Mouse (Mus musculus): ENCODE data around the gene Gbgt1. TPM values are rescaled to one million over a fixed set of nuclear protein-coding genes. Genes with fewer than 3 reads are reported as not detected.

Gbgt1 gene
- polyA plus RNA-seq, 1 experiment from 2014 or later = 0.32 TPM

DNA sequence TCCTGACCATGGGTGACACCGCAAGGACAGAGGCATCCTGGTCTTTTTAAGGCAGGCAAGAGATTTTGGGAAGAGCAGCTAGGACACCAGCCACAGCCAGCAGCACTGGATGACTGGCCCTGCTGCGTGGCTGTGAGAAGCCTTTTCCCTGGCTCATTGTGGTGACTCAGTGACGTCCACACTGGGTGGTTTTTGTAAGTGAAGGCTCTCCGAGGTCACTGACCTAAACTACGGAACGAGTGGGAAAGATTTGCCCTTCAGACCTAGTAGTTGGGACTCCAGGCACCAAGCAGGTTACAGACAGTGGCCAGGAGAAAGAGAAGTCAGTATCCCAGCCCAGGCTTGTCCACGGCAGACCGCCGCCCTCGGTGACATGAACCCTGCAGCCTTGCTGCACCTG, 27.7 kb downstream of the Gbgt1 start:
- Histone ChIP-seq H3K27me3 (no peaks in the 10 kb centered on the region), H3K9ac (no peak overlapping the region), H3K4me2 (no peak overlapping the region), H3K4me3 (replicated peaks) (no peak overlapping the region), H3K27ac (peak overlapping the region; percentile 89), H3K9me3 (no peaks in the 10 kb centered on the region), H3K4me1 (peaks cover 67% of the 10 kb centered on the region), H3K36me3 (replicated peaks) (no peaks in the 10 kb centered on the region; the same call in 1 of the 2 replicates)
- WGBS = 78% methylated on average over 10 of the region's 10 CpGs
- no peak for ATAC-seq (ENCODE audit: low FRiP score)

DNA sequence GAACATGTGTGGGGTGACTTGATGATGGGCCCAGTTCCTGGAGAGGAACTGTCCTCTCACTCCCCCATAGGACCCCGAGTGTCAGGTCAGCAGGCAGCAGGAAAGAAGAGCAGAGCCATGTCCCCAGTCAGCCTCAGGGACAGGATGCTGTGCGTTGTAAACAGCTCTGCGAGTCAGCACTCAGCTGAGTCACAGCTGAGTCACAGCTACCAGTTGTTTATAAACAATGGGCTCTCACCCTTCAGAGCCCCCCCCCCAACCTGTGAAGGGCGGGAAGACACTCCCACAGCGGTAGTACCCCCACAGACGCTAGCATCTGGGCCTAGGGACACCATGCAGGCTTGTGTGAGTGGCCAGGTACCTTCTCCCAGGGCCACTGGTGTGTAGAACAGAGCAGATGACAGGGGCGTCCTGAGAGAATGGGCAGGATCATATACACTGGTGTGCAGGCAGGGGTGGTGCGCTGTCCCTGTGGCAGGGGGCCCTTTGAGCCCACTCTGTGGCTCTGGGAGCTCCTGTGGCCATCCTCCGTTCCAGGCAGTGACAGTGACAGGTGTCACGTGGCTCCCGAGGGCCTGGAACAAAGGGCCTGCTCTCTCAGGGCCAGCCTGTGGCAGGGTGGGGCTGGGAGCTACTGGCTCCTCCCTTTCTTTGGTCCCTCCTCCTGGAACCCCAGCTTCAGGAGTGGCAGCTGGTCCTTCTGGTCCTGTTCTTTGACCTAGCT, 28.7 kb downstream of the Gbgt1 start:
- no peaks in the 10 kb centered on the region for H3K27me3 ChIP-seq
- peak overlapping the region; percentile 89 for H3K27ac ChIP-seq
- peaks cover 70% of the 10 kb centered on the region for H3K4me1 ChIP-seq
- ATAC-seq (ENCODE audit: low FRiP score) = peak; percentile 80
- H3K4me2 ChIP-seq = peak overlapping the region; percentile 30
- no peak overlapping the region for H3K4me3 ChIP-seq (replicated peaks)
- H3K36me3 ChIP-seq (replicated peaks) = no peaks in the 10 kb centered on the region
- H3K9me3 ChIP-seq = no peaks in the 10 kb centered on the region
- peak overlapping the region; percentile 45 for H3K9ac ChIP-seq
- WGBS = 14% methylated on average over 11 of the region's 11 CpGs

GRCm38 (mm10) chr2:28525943-28526876, 29.5 kb downstream of the Gbgt1 start:
- peak overlapping the region; percentile 30; the same call in 1 of the 2 replicates for H3K4me2 ChIP-seq
- H3K27me3 ChIP-seq = no peaks in the 10 kb centered on the region
- H3K36me3 ChIP-seq (replicated peaks) = no peaks in the 10 kb centered on the region
- H3K9ac ChIP-seq = peak overlapping the region; percentile 45
- ATAC-seq (ENCODE audit: low FRiP score) = peak; percentile 32; the same call in 1 of the 2 replicates
- peak overlapping the region; percentile 89 for H3K27ac ChIP-seq
- H3K4me1 ChIP-seq = peaks cover 76% of the 10 kb centered on the region
- 44% methylated on average over 12 of the region's 12 CpGs for WGBS
- H3K9me3 ChIP-seq = no peaks in the 10 kb centered on the region
- H3K4me3 ChIP-seq (replicated peaks) = no peak overlapping the region

- 87% methylated on average over 20 of the region's 20 CpGs for WGBS
- H3K27ac ChIP-seq = no peak overlapping the region
- no peaks in the 10 kb centered on the region for H3K9me3 ChIP-seq
- no peak overlapping the region for H3K9ac ChIP-seq
- no peak for ATAC-seq (ENCODE audit: low FRiP score)
- H3K4me2 ChIP-seq = no peak overlapping the region
- no peaks in the 10 kb centered on the region for H3K36me3 ChIP-seq (replicated peaks)
- no peaks in the 10 kb centered on the region for H3K27me3 ChIP-seq
- peaks cover 85% of the 10 kb centered on the region for H3K4me1 ChIP-seq
- H3K4me3 ChIP-seq (replicated peaks) = no peak overlapping the region
These were observed 31.0 kb downstream of the Gbgt1 start for GRCm38 (mm10) chr2:28527436-28528353.

- Histone ChIP-seq H3K4me1 (peaks cover 90% of the 10 kb centered on the region), H3K36me3 (replicated peaks) (no peaks in the 10 kb centered on the region), H3K9ac (0 out of 2 replicates have a peak overlapping the region, but pooled peaks have one; percentile 2), H3K4me2 (no peak overlapping the region), H3K27ac (no peak overlapping the region), H3K9me3 (no peaks in the 10 kb centered on the region), H3K4me3 (replicated peaks) (no peak overlapping the region), H3K27me3 (no peaks in the 10 kb centered on the region)
- no peak for ATAC-seq (ENCODE audit: low FRiP score)
- WGBS = 88% methylated on average over 7 of the region's 7 CpGs
These were observed 31.7 kb downstream of the Gbgt1 start for GRCm38 (mm10) chr2:28528354-28528730.

- peaks cover 91% of the 10 kb centered on the region for H3K4me1 ChIP-seq
- H3K27me3 ChIP-seq = no peaks in the 10 kb centered on the region
- no peaks in the 10 kb centered on the region for H3K36me3 ChIP-seq (replicated peaks)
- no peak for ATAC-seq (ENCODE audit: low FRiP score)
- H3K4me2 ChIP-seq = no peak overlapping the region
- no peak overlapping the region for H3K27ac ChIP-seq
- H3K4me3 ChIP-seq (replicated peaks) = no peak overlapping the region
- H3K9me3 ChIP-seq = no peaks in the 10 kb centered on the region
- no peak overlapping the region for H3K9ac ChIP-seq
- WGBS = 68% methylated on average over 4 of the region's 4 CpGs
These were observed 33.2 kb downstream of the Gbgt1 start for GRCm38 (mm10) chr2:28529856-28530255.

DNA sequence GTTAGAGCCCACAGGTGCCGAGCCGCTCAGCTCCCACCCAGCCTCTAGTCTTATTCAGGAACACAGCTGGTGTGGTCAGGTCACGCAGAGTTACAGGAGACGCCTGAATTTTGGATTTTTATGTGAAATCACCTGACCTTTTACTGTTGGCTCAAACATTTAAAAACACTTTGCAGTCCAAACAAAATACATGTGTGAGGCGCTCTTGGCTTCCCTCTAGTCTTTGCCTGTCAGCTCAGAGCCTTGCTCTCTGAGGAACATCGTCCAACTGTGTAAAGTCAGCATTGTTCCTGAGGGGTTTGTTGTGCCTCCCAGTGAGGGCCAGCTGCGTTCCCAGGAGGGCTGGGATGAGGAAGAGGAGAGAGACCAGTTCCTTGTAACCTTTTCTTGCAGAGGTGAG, 33.6 kb downstream of the Gbgt1 start:
- no peaks in the 10 kb centered on the region for H3K36me3 ChIP-seq (replicated peaks)
- ATAC-seq (ENCODE audit: low FRiP score) = no peak
- H3K4me3 ChIP-seq (replicated peaks) = no peak overlapping the region
- H3K9me3 ChIP-seq = no peaks in the 10 kb centered on the region
- no peak overlapping the region for H3K27ac ChIP-seq
- H3K9ac ChIP-seq = no peak overlapping the region; the same call in 1 of the 2 replicates
- peaks cover 91% of the 10 kb centered on the region for H3K4me1 ChIP-seq
- no peaks in the 10 kb centered on the region for H3K27me3 ChIP-seq
- WGBS = 63% methylated on average over 7 of the region's 7 CpGs
- no peak overlapping the region for H3K4me2 ChIP-seq

- Histone ChIP-seq H3K27me3 (no peaks in the 10 kb centered on the region), H3K4me1 (peaks cover 96% of the 10 kb centered on the region), H3K4me3 (replicated peaks) (peak overlapping the region; percentile 58), H3K36me3 (replicated peaks) (no peaks in the 10 kb centered on the region), H3K4me2 (peak overlapping the region; percentile 84), H3K27ac (peak overlapping the region; percentile 79), H3K9me3 (no peaks in the 10 kb centered on the region), H3K9ac (peak overlapping the region; percentile 69)
- 4% methylated on average over 49 of the region's 49 CpGs for WGBS
- ATAC-seq (ENCODE audit: low FRiP score) = peak; percentile 91
These were observed 36.5 kb downstream of the Gbgt1 start for GRCm38 (mm10) chr2:28532938-28533771.

GRCm38 (mm10) chr2:28533901-28534435, 37.3 kb downstream of the Gbgt1 start:
- H3K9ac ChIP-seq = peak overlapping the region; percentile 69
- WGBS = 59% methylated on average over 7 of the region's 7 CpGs
- peaks cover 98% of the 10 kb centered on the region for H3K4me1 ChIP-seq
- ATAC-seq (ENCODE audit: low FRiP score) = peak; percentile 7; the same call in 1 of the 2 replicates
- peak overlapping the region; percentile 84 for H3K4me2 ChIP-seq
- no peaks in the 10 kb centered on the region for H3K27me3 ChIP-seq
- H3K9me3 ChIP-seq = no peaks in the 10 kb centered on the region
- peak overlapping the region; percentile 79 for H3K27ac ChIP-seq
- H3K4me3 ChIP-seq (replicated peaks) = peak overlapping the region; percentile 58
- H3K36me3 ChIP-seq (replicated peaks) = no peaks in the 10 kb centered on the region

- 41% methylated on average over 11 of the region's 11 CpGs for WGBS
These were observed 38.0 kb downstream of the Gbgt1 start for GRCm38 (mm10) chr2:28534436-28535262.

More at GRCm38 (mm10) chr2:28534436-28535262, 38.0 kb downstream of the Gbgt1 start:
- H3K9me3 ChIP-seq = no peaks in the 10 kb centered on the region
- peak overlapping the region; percentile 84 for H3K4me2 ChIP-seq
- no peaks in the 10 kb centered on the region for H3K27me3 ChIP-seq
- peaks cover 98% of the 10 kb centered on the region for H3K4me1 ChIP-seq
- H3K27ac ChIP-seq = peak overlapping the region; percentile 79
- peak overlapping the region; percentile 13; the same call in 1 of the 2 replicates for H3K4me3 ChIP-seq (replicated peaks)
- no peaks in the 10 kb centered on the region for H3K36me3 ChIP-seq (replicated peaks)
- H3K9ac ChIP-seq = peak overlapping the region; percentile 69
- peak; percentile 10; the same call in 1 of the 2 replicates for ATAC-seq (ENCODE audit: low FRiP score)

All from forebrain, embryonic 12.5 days (tissue).